Mouse (Mus musculus): ENCODE results near the gene Cep63. TPM values are rescaled to one million over a fixed set of nuclear protein-coding genes. Genes with fewer than 3 reads are reported as not detected.
A peak's percentile ranks its signal among the peaks of the same experiment; 100 is the strongest.

The Cep63 gene
- polyA plus RNA-seq, 1 experiment = 24.4 TPM

DNA sequence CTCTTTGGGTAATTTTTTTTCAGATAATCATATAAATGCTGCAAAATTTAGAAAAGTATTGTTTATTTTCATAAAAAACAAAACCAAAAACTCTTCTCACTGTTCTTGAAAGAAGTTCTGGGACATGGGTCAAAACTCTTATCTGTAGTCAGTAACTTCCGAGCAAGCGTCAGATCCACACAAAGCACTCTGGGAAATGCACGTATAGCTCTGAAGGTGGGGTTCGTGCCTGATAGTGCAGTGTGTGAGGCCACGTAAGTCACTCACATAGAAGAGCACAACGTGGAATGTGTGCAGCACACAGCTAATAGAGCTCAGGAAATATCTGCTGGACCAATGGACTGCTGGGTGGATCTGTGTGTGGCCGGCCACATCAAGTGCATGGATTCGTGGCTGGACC is 13.2 kb upstream of the Cep63 start:
- TF ChIP-seq POLR2A (IDR thresholded peaks at IDR 0.05; ENCODE audit: borderline replicate concordance, insufficient read depth, low read length) (no peak), CTCF (IDR thresholded peaks at IDR 0.05; ENCODE audit: borderline replicate concordance, insufficient read depth, low read depth, low read length) (no peak)
- no peak for DNase-seq
- no peak overlapping the region for H3K27ac ChIP-seq (ENCODE audit: insufficient read depth, low read length)
- no peak overlapping the region for H3K4me3 ChIP-seq (replicated peaks; ENCODE audit: insufficient read depth, low read depth, low read length)
- H3K4me1 ChIP-seq (ENCODE audit: control insufficient read depth, insufficient read depth, low read length) = no peaks in the 10 kb centered on the region
- 89% methylated on average over 8 of the region's 8 CpGs for WGBS
- H3K27me3 ChIP-seq (ENCODE audit: control insufficient read depth, insufficient read depth, low read length) = no peaks in the 10 kb centered on the region; the same call in 1 of the 2 replicates

DNA sequence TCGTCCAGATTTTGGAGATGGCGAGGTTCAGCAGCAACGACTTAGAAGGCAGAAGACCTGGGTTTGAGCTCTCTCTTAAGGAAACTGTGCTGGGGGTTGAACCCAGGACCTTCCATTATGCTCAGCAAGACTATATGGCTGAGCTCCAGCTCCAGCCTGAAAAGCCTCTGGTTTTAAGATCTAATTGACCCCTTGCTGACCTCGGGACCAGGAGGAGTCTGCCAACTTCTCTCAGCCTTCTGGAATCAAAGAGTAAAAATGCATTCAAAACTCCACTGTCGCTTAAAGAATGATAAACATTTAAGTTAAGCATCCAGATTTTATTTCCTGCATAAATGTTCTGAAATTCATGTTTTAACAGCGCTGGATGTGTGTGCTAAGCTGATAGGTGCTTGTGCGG is 12.6 kb upstream of the Cep63 start:
- Histone ChIP-seq H3K4me1 (ENCODE audit: control insufficient read depth, insufficient read depth, low read length) (no peaks in the 10 kb centered on the region), H3K27ac (ENCODE audit: insufficient read depth, low read length) (no peak overlapping the region), H3K27me3 (ENCODE audit: control insufficient read depth, insufficient read depth, low read length) (no peaks in the 10 kb centered on the region; the same call in 1 of the 2 replicates), H3K4me3 (replicated peaks; ENCODE audit: insufficient read depth, low read depth, low read length) (no peak overlapping the region)
- WGBS = 69% methylated on average over 7 of the region's 7 CpGs
- no peak for TF ChIP-seq POLR2A (IDR thresholded peaks at IDR 0.05; ENCODE audit: borderline replicate concordance, insufficient read depth, low read length)
- TF ChIP-seq CTCF (IDR thresholded peaks at IDR 0.05; ENCODE audit: borderline replicate concordance, insufficient read depth, low read depth, low read length) = no peak
- no peak for DNase-seq

DNA sequence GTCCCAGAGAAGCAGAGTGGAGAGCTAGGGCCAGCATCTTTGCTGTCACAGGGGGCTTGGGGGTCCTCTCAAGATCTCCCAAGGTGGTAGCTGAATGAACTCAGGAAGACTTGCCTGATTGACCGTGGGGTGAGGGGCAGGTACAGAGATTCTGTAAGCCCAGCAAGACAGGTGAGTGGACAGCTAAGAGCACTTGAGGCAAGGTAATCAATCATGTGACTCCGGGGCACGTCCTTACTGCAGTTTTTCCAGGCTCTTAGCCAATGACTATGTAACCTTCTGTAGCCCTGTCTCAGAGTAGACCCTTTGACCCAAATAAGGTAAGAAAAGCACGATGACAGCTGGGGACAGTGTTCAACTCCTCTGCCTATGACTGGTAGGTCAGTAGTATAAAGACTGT is 10.8 kb upstream of the Cep63 start:
- TF ChIP-seq CTCF (IDR thresholded peaks at IDR 0.05; ENCODE audit: borderline replicate concordance, insufficient read depth, low read depth, low read length) (no peak), POLR2A (IDR thresholded peaks at IDR 0.05; ENCODE audit: borderline replicate concordance, insufficient read depth, low read length) (no peak)
- 74% methylated on average over 4 of the region's 4 CpGs for WGBS
- no peak overlapping the region for H3K4me3 ChIP-seq (replicated peaks; ENCODE audit: insufficient read depth, low read depth, low read length)

DNA sequence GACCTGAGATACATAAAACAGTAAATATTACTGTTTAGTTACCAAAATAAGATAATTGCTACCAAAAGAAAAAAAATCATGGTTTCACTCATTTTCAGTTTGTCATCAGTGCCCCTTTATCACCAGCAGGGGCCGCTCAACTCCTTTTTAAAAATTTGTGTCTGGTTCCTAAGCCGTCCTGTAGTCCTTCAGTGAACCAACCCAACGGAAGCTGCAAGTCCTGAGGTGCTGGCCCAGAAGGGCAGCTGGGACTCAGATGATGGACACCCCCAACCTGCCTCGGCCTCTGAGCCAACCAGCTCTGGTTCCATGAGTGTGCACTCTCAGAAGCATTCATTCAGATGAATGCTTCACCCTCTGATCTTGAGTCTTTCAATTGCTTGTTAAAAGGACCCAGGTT is 10.2 kb upstream of the Cep63 start:
- Histone ChIP-seq H3K27me3 (ENCODE audit: control insufficient read depth, insufficient read depth, low read length) (no peaks in the 10 kb centered on the region), H3K4me1 (ENCODE audit: control insufficient read depth, insufficient read depth, low read length) (no peaks in the 10 kb centered on the region), H3K4me3 (replicated peaks; ENCODE audit: insufficient read depth, low read depth, low read length) (no peak overlapping the region), H3K27ac (ENCODE audit: insufficient read depth, low read length) (no peak overlapping the region)
- peak; percentile 54 to 70 for DNase-seq
- under 1% methylated on average over 4 of the region's 4 CpGs for WGBS
- no peak for TF ChIP-seq POLR2A (IDR thresholded peaks at IDR 0.05; ENCODE audit: borderline replicate concordance, insufficient read depth, low read length)
- TF ChIP-seq CTCF (IDR thresholded peaks at IDR 0.05; ENCODE audit: borderline replicate concordance, insufficient read depth, low read depth, low read length) = peak; percentile 60

More for the DNA sequence above, 10.8 kb upstream of the Cep63 start:
- Histone ChIP-seq H3K27me3 (ENCODE audit: control insufficient read depth, insufficient read depth, low read length) (no peaks in the 10 kb centered on the region), H3K4me1 (ENCODE audit: control insufficient read depth, insufficient read depth, low read length) (no peaks in the 10 kb centered on the region), H3K27ac (ENCODE audit: insufficient read depth, low read length) (no peak overlapping the region)
- no peak for DNase-seq

DNA sequence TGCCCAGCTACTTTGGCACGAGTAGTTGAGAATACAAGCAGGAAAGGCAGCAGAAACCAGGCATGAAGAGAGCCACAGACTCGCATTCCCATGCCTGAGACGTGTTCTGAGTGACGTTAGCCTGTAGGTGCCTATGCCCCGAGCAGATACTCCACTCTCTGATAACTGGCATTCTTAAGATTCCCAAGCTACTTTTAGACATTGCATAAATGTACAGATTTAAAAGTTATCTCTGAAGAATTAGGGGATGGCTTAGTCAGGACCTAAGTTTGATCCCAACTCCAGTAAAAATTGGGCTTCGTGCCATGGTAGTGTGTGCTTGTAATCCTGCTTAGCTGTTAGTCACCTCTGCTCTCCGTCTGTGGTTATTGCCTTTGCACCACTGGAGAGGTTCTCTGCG is 8.1 kb upstream of the Cep63 start:
- no peak overlapping the region for H3K27ac ChIP-seq (ENCODE audit: insufficient read depth, low read length)
- 80% methylated on average over 8 of the region's 8 CpGs for WGBS
- TF ChIP-seq CTCF (IDR thresholded peaks at IDR 0.05; ENCODE audit: borderline replicate concordance, insufficient read depth, low read depth, low read length) (no peak), POLR2A (IDR thresholded peaks at IDR 0.05; ENCODE audit: borderline replicate concordance, insufficient read depth, low read length) (no peak)
- DNase-seq = no peak
- no peak overlapping the region for H3K4me3 ChIP-seq (replicated peaks; ENCODE audit: insufficient read depth, low read depth, low read length)
- H3K4me1 ChIP-seq (ENCODE audit: control insufficient read depth, insufficient read depth, low read length) = no peaks in the 10 kb centered on the region
- H3K27me3 ChIP-seq (ENCODE audit: control insufficient read depth, insufficient read depth, low read length) = no peaks in the 10 kb centered on the region

DNA sequence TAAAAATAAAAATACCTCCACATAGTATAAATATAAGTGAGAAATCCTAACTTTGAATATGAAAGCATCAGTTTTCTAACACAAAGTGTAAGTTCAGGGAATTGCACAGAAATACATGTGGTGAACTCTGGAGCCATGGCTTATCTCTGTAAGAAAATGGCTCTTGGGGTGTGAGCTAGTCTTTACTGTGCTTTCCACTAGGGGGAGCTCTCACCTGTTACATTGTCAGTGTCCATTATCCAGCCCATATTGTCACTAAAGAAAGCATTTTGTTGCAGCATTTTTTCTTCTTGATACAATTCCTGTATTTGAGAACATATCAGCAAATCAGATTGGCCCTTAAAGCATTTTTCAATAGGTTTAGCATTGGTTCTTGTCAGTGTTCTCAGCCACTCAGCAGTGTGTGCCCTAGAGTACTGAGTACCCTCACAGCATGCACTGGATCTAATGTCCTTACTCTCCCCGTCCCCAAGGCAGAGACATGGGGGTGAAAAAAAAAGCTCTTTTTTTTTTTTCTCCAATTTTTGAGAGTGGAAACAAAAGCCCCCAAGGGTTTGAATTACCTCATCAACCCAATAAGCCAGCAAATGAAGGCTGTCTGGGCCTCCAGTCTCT is 6.7 kb upstream of the Cep63 start:
- 32% methylated on average over 1 of the region's 1 CpGs for WGBS
- no peak overlapping the region for H3K27ac ChIP-seq (ENCODE audit: insufficient read depth, low read length)
- H3K27me3 ChIP-seq (ENCODE audit: control insufficient read depth, insufficient read depth, low read length) = no peaks in the 10 kb centered on the region
- no peak overlapping the region for H3K4me3 ChIP-seq (replicated peaks; ENCODE audit: insufficient read depth, low read depth, low read length)
- TF ChIP-seq CTCF (IDR thresholded peaks at IDR 0.05; ENCODE audit: borderline replicate concordance, insufficient read depth, low read depth, low read length) = peak; percentile 58; the same call in 1 of the 2 replicates
- TF ChIP-seq POLR2A (IDR thresholded peaks at IDR 0.05; ENCODE audit: borderline replicate concordance, insufficient read depth, low read length) = no peak
- DNase-seq = peak; percentile 41 to 63
- H3K4me1 ChIP-seq (ENCODE audit: control insufficient read depth, insufficient read depth, low read length) = no peaks in the 10 kb centered on the region

DNA sequence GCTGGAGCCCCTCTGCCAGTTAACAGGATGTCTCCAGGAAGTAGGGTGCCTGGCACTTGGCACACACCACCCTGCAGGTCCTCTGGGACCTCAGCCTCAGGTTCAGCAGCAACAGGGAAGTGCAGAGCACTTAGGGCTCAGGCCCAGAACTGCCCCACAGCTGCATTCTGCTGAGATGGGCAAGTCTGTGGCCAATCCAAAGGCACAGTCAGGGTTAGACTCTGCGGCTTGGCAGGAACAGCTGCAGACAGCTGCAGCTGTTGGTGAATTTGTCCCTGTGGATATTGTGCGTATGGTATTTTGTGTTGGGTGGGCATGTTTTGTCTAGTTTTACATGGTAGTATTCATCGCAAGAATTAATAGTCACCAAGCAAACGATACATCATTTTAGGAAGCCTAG is 5.8 kb upstream of the Cep63 start:
- 86% methylated on average over 4 of the region's 4 CpGs for WGBS
- peaks cover 2% of the 10 kb centered on the region; the same call in 1 of the 2 replicates for H3K4me1 ChIP-seq (ENCODE audit: control insufficient read depth, insufficient read depth, low read length)
- no peak for TF ChIP-seq CTCF (IDR thresholded peaks at IDR 0.05; ENCODE audit: borderline replicate concordance, insufficient read depth, low read depth, low read length)
- TF ChIP-seq POLR2A (IDR thresholded peaks at IDR 0.05; ENCODE audit: borderline replicate concordance, insufficient read depth, low read length) = no peak

DNA sequence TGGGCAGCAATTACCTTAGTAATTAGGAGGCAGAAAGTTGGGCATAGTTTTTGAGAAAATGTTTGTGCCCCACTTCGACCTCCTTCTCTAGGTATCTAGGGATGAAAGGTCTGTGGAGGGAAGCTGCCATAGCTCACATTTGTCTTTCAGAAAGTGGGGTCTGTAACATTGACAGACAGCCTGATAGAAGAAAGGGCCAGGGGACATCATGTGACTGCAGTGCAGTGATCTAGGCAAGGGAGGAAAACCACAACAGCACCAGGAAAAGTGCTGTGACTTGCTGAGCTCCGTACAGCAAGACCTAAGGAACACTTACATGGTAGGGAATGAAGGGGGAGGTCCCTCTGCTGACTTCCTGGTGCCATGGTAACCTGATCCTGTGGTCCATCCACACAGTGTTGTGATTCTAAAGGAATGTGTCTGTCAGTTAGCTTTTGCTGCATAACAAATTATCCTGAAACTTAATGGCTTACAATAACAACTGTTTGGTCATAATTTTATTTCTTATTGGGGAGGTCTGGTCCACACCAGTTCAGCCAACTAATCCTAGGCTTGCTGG is 5.3 kb upstream of the Cep63 start:
- Histone ChIP-seq H3K4me3 (replicated peaks; ENCODE audit: insufficient read depth, low read depth, low read length) (no peak overlapping the region), H3K27me3 (ENCODE audit: control insufficient read depth, insufficient read depth, low read length) (no peaks in the 10 kb centered on the region), H3K4me1 (ENCODE audit: control insufficient read depth, insufficient read depth, low read length) (peaks cover 3% of the 10 kb centered on the region; the same call in 1 of the 2 replicates), H3K27ac (ENCODE audit: insufficient read depth, low read length) (no peak overlapping the region)
- 59% methylated on average over 2 of the region's 2 CpGs for WGBS
- TF ChIP-seq CTCF (IDR thresholded peaks at IDR 0.05; ENCODE audit: borderline replicate concordance, insufficient read depth, low read depth, low read length) = no peak
- TF ChIP-seq POLR2A (IDR thresholded peaks at IDR 0.05; ENCODE audit: borderline replicate concordance, insufficient read depth, low read length) = no peak
- DNase-seq = no peak

More for the DNA sequence above, 5.8 kb upstream of the Cep63 start:
- H3K27ac ChIP-seq (ENCODE audit: insufficient read depth, low read length) = no peak overlapping the region
- no peak overlapping the region for H3K4me3 ChIP-seq (replicated peaks; ENCODE audit: insufficient read depth, low read depth, low read length)
- no peak for DNase-seq
- H3K27me3 ChIP-seq (ENCODE audit: control insufficient read depth, insufficient read depth, low read length) = no peaks in the 10 kb centered on the region

Data from cerebellum, adult 2 months (tissue).